Mouse (Mus musculus): ENCODE measurements at regions not wholly inside any gene's neighbourhood (a gene's known extent, or its start where the extent isn't known, plus 50 kb on each side); places are given as distances from the start of the nearest gene placed in this dataset.

- TF ChIP-seq POLR2A (IDR thresholded peaks at IDR 0.05; ENCODE audit: borderline replicate concordance, extremely low read depth, low read depth, low read length) (no peak), CTCF (IDR thresholded peaks at IDR 0.05; ENCODE audit: insufficient read depth, low read length) (no peak)
Observed at GRCm38 (mm10) chr6:148534364-148534763, 90.2 kb upstream of the Tmtc1 start.

Data from lung, adult 2 months (tissue).